Mouse (Mus musculus) thymus, postnatal 36 days (tissue): ENCODE results near the gene Slc25a31.

ENCODE experiments used
- DNase-seq, 2 experiments: peaks; one replicate each; pipeline ENCODE4 v3.0.0; 2022; ENCODE audit warnings: mixed read lengths in 2 of 2

Slc25a31 gene

GRCm38 (mm10) chr3:40708655-40709054, at the start of gene Slc25a31:
Gene Slc25a31 (plus strand): TSS chr3:40708855.
- DNase-seq, result no peak

DNA sequence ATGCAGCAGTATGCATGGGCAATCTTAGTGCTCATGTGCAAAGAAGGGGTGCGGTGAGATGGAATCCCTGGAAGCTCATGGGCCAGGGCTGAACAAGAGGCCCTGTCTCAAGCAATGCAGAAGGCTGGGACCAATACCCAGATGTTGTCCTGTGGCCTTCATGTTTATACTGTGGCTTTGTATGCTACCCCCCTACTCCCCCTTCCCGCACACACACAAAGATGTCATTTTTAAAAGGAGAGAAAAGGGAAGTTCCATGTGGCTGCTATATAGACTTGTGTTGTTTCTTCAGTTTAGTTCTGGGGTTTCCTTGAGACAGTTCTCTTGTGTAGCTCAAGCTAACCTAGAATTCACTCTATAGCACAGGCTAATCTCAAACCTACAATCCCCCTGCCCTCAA, 48.4 kb upstream of the Slc25a31 start:
- DNase-seq, result no peak

GRCm38 (mm10) chr3:40666109-40666508, 42.5 kb upstream of the Slc25a31 start:
- no peak for DNase-seq

DNA sequence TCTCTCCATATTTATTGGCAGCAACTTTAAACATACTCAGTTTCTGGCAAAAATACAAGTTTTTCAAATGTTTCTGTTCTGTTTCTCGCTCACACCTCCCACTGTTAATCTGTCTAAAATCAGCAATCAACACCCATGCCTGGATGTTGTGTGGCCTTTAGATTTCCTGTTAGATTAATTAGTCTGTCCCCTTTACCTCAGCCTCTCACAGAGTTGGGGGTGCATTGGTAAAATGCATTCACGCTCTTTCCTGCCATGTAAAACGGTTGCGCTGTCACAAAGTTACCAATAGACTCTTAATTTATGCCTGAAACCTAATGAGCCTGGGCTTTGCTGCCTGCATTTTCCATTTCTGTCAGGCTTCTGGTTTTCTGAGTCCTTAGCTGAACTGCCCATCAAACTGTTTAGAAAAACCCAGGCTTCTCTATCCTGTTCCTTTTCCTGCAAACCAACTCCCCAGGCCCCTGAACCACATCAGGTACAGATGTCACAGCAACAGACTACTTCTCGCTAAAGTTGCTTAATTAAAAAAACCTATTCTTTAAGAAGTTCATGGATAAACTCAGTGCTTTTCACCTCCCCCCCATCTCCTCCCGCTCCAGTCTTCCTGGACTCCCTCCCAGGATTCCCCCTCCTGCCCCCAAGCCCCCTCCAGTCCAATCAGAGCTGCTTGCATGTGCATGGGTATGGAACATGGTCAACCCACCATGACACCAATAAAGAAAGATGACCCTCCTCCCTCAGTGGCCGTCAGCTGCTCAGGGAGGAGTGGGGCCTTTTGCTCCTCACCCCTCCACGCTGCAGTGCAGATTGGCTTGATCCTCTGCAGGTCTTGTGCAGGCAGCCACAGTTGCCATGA, 41.6 kb upstream of the Slc25a31 start:
- no peak for DNase-seq

GRCm38 (mm10) chr3:40668889-40669288, 39.8 kb upstream of the Slc25a31 start:
- no peak for DNase-seq

DNA sequence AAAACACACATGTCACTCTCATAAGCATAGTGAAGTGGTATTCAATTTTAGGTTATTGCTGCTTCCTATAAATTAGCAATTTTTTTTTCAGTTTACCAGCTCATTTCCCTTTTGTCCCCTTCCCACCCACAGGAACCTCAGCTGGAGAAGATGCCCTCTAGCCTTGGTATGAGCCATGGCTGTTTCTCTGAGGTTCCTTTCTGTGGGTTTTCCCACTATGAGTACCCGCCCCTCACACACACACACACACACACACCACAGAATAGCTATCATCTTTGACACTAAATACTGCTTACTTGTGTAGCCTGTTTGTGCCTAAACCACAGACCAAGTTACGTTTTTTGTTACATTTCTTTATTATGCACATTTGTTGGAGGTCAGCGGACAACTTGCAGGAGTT, 39.3 kb upstream of the Slc25a31 start:
- no peak for DNase-seq

GRCm38 (mm10) chr3:40673515-40673914, 35.1 kb upstream of the Slc25a31 start:
- DNase-seq, result no peak

DNA sequence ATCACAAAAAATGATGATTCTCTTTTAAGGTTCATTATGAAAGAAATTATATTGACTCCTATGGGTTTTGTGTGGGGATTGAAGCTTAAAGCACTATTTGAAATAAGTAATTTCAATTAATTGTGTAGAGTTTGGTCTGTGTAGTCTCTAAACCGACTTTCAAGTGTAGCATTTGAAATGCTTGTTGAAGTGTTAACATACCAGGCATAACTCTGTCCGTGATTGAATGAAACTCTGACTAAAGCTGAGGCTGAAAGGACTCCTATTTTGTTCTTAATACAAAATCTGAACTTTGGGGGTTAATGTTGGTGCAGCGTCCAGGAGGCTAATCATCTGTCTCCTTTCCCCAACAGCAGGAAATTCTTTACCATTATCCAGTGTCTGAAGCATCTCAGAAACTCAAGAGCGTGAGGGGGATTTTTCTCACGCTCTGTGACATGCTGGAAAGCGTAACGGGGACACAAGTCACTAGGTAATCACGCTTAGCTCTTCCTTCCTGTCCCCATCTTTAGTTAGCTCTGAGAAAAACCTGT, 33.7 kb upstream of the Slc25a31 start:
- DNase-seq, result no peak

DNA sequence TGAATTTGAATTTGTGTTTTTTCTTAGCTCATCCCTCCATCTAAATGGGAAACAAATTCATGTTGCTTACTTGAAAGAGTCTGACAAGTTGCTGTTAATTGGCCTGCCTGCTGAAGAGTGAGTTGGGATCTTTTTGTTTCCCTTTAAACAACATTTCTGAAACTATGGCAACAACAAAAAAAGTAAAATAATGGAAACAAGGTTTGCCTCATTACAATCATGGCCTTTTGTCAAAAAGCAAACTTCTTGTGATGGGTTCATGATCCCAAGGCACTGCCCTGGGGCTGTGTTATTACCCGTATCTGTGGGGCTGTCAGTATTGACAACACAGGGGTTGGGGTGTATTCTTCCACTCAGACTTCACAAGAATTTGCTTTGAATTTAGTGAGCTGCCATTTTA, 29.8 kb upstream of the Slc25a31 start:
- no peak for DNase-seq

GRCm38 (mm10) chr3:40682404-40682803, 26.3 kb upstream of the Slc25a31 start:
- no peak for DNase-seq

GRCm38 (mm10) chr3:40683171-40683570, 25.5 kb upstream of the Slc25a31 start:
- DNase-seq, result no peak

DNA sequence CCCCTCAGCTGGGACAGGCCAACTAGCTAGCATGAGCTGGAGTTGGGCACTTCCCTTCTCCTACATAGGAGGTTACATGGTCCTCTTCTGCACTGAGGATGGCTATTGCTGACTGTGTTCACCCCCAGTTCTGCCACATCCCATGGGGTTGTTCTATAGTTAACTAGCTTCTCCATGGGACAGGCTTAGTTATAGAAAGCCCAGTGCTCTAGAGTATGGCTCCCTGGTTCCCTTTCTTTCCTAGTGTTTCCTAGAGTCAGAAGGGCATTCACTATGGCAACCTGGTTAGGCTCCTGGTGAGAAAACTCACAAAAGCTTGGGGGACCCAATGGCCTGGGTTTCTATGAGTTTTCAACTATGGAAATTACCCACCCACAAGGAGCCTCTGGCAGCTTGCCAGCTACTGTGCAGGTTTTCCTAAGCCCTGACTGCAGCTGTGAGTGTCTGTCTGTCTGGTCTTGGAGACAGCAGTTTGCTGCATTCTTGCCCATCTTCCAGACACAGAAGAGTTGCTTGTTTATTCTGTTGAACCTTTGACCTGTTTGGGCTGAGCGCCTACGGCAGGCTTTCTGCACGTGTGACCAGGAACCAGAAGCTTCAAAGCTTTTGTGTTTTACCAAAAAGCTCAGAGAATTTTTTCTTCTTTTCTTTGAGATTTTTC, 22.7 kb upstream of the Slc25a31 start:
- peak in 1 of 2 experiments; percentile 22 for DNase-seq

DNA sequence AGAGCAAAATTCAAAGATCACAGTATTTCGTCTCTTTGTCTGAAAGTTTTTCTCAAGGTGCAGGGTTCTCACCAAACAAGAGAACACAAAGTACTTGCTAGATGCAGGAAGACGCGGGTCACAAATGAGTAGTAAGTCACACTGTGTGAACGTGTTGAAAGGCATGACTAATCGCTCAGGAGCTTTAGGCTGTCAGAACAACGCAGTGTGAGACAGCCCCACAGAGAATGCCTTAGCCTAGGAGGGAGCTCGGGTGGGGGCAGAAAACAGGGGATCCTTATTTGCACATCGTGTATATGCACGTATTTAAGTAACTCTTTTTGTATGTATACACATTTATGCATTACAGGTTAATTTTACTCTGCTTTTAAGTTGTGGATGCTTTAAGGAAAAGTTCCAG, 21.8 kb upstream of the Slc25a31 start:
- DNase-seq, result no peak

- no peak for DNase-seq
These were observed 21.1 kb upstream of the Slc25a31 start for GRCm38 (mm10) chr3:40687588-40687987.

- DNase-seq, result no peak
These were observed 17.1 kb upstream of the Slc25a31 start for GRCm38 (mm10) chr3:40691566-40691965.

GRCm38 (mm10) chr3:40693435-40693834, 15.2 kb upstream of the Slc25a31 start:
- DNase-seq, result no peak

DNA sequence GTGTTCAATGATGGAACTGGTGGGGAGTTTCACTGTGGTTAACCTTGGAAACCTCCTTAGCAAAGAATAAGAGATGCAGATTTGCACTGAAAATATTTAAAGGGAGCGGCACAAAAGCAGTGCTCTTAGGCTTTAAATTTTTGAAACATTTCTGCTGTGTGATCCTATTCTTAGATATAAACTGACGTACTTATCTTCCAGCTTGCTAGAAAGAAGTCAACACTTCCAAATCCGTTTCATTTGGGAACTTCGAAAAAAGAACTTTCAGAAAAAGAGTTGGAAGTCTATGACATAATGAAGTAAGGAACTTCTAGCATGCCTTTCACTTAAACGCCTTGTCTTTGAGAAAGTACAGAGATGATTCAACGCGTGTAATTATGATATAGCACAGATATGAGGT, 14.7 kb upstream of the Slc25a31 start:
- no peak for DNase-seq

DNA sequence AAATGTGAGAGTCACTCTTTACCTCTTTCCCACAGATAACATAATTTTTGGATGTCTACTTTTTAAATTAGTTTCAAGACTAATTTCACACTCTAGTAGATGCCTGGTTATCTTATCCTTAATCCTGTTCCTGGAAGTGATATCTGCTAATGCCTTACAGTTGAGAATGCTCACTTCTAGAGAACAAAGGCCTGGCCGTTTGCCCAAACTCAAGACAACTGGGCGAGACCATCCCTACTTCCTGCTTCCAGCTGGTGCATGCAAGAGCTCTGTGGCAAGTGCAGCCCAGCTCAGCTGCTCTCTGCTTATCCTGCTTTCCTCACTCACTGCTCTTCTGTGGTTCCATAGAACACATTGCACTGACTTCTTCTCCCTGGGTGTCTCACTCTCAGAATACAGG, 14.2 kb upstream of the Slc25a31 start:
- no peak for DNase-seq

GRCm38 (mm10) chr3:40695162-40695561, 13.5 kb upstream of the Slc25a31 start:
- no peak for DNase-seq

DNA sequence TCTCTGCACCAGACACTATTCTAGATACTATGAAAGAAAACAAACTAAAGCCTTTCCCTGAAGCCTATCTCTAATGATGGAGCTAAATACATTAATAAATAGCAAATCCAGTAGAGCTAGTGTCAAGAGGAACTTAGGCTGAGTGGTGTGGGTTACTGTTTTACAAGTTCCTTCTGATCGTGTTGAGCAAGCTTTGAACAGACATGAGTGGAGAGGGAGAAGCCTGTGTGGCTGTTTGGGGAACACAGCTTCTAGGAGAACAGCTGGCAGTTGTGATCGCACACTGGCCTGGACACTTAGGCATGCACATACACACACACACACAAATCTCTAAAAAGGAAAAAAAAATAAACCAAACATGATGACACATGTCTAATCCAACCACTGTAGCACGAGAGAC, 9.8 kb upstream of the Slc25a31 start:
- DNase-seq, result no peak

GRCm38 (mm10) chr3:40704816-40705430, 3.7 kb upstream of the Slc25a31 start:
- DNase-seq, result no peak

GRCm38 (mm10) chr3:40716056-40716455, 7.4 kb downstream of the Slc25a31 start:
- no peak for DNase-seq

DNA sequence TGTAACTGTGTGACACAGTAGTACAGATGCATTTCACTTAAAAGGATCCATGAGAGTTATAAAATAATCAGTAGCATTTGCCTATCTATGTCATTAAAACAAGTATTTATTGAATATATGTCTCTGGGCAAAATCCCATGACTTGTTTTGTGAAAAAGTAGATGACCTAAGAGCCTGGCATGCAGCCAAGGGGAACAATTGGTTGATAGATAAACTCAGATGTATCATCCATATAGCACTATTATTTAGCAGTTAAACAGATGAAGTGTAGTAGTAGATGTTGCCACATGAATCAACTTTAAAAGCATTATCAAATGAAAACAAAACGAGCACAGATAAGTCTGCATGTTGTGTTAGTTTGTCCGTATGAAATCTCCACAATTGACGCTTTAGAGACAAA, 10.4 kb downstream of the Slc25a31 start:
- DNase-seq, result no peak
